Mouse (Mus musculus) hindbrain, embryonic 10.5 days (tissue): Measurements from ENCODE around the gene Cap2. TPM values are rescaled to one million over a fixed set of nuclear protein-coding genes. Genes with fewer than 3 reads are reported as not detected.

Source experiments
- DNase-seq: peaks from one replicate; pipeline ENCODE4 v3.0.0-alpha.2; 2017; ENCODE audit warnings: low spot score
- H3K27ac ChIP-seq: fragments of 300-500 bp; sonication (generic); 2 replicates; pipeline ENCODE4 v1.5.1; 2016; ENCODE audit warnings: mild to moderate bottlenecking, moderate library complexity
- H3K27me3 ChIP-seq: fragments of 300-500 bp; sonication (generic); 2 replicates; pipeline ENCODE4 v1.6.1; 2016; ENCODE audit warnings: mild to moderate bottlenecking; ENCODE audit not compliant: poor library complexity, insufficient read depth, severe bottlenecking
- H3K36me3 ChIP-seq: fragments of 300-500 bp; sonication (generic); 2 replicates; pipeline ENCODE4 v1.6.1; 2016; ENCODE audit warnings: mild to moderate bottlenecking, moderate library complexity
- H3K4me1 ChIP-seq: fragments of 300-500 bp; sonication (generic); replicated peaks from 2 replicates; pipeline ENCODE4 v1.6.1; 2016; ENCODE audit warnings: mild to moderate bottlenecking
- H3K4me3 ChIP-seq: fragments of 300-500 bp; sonication (generic); 2 replicates; pipeline ENCODE4 v1.5.1; 2016; ENCODE audit warnings: mild to moderate bottlenecking, moderate library complexity
- H3K9me3 ChIP-seq: fragments of 300-500 bp; sonication (generic); 2 replicates; pipeline ENCODE4 v1.6.1; 2016; ENCODE audit warnings: mild to moderate bottlenecking, moderate library complexity
- WGBS: fragments of 180-500 bp; shearing (Covaris S2); methylation state at CpG from one replicate; pipeline ENCODE4 v1.1.7; 2016; 5-methylcytosine and 5-hydroxymethylcytosine counted together
- polyA plus RNA-seq: library from polyadenylated mRNA; unstranded; fragments of >200 nt; fragmentation: Nextera tagmentation; extraction: Ambion mirVana; gene quantifications from 2 replicates; pipeline ENCODE4 v1.2.1, GENCODE M21; 2016

Cap2 gene
- polyA plus RNA-seq, 1 experiment from 2014 or later: 5.1 TPM

DNA sequence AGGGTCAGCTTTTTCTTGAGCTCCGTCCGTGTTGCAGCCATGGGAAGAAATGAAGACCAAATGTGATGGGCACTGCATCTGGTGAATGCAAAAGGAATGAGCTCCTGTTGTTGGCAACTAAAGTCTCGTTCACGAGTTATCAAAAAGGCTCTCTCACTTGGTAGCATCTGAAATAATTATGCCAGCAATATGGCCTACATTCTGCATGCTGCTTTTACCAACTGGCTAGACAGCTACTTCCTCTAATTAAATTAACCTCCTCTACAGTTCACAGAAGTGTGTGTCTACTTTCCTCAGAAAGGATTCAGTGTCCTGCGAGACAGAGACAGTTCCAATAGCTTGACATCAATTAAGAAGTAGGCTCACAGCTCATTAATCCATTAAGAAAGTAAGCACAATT, 152.9 kb downstream of the Cap2 start:
- Histone ChIP-seq H3K27ac (no peak overlapping the region), H3K27me3 (no peaks in the 10 kb centered on the region), H3K4me3 (no peak overlapping the region), H3K4me1 (no peaks in the 10 kb centered on the region), H3K9me3 (no peaks in the 10 kb centered on the region), H3K36me3 (no peaks in the 10 kb centered on the region)
- WGBS: 88% methylated on average over 5 of the region's 5 CpGs
- no peak for DNase-seq

GRCm38 (mm10) chr13:46659211-46659610, 157.6 kb downstream of the Cap2 start:
- Histone ChIP-seq H3K4me1 (no peaks in the 10 kb centered on the region), H3K9me3 (no peaks in the 10 kb centered on the region), H3K27me3 (no peaks in the 10 kb centered on the region), H3K4me3 (no peak overlapping the region), H3K27ac (no peak overlapping the region), H3K36me3 (no peaks in the 10 kb centered on the region)
- 92% methylated on average over 5 of the region's 5 CpGs for WGBS
- DNase-seq: no peak

DNA sequence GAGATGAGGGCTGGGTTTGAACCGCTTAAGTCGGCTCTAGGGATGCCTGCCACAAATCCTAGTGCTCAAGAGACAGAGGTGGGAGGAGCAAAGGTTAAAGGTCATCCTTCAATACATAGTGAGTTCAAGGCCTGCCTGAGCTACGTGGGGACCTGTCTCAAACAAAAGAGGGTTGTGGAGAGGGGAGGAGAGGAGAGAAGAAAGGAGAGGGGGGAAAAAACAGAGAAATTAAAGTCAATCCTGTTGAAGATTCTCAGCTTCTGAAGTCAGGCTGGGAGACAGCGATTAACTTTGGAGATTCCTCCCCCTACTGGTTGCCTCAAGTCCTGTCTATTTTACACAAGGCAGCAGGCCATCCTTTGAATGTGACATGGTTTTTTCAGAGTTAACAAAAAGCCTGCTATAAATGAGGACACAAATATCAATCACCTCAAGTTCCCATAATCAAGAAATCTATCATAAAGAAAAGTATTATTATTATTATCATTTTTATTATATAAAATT, 161.9 kb downstream of the Cap2 start:
- H3K27me3 ChIP-seq: 0 out of 2 replicates have a peak, but pooled peaks cover 5% of the 10 kb centered on the region
- H3K4me3 ChIP-seq: no peak overlapping the region
- no peaks in the 10 kb centered on the region for H3K36me3 ChIP-seq
- H3K4me1 ChIP-seq: peaks cover 2% of the 10 kb centered on the region; the same call in 1 of the 2 replicates
- H3K27ac ChIP-seq: no peak overlapping the region
- 30% methylated on average over 4 of the region's 4 CpGs for WGBS
- DNase-seq: no peak
- H3K9me3 ChIP-seq: no peaks in the 10 kb centered on the region

GRCm38 (mm10) chr13:46669048-46669619, 167.5 kb downstream of the Cap2 start, which contains the start of gene Fam8a1:
Fam8a1 (plus strand) TSS chr13:46669522.
- peaks cover 20% of the 10 kb centered on the region for H3K4me1 ChIP-seq
- peak within 1 kb of the TSS; percentile 90 for H3K4me3 ChIP-seq
- H3K9me3 ChIP-seq: no peaks in the 10 kb centered on the region
- 0 out of 2 replicates have a peak, but pooled peaks cover 5% of the 10 kb centered on the region for H3K27me3 ChIP-seq
- H3K36me3 ChIP-seq: peaks cover 26% of the 10 kb centered on the region
- peak within 1 kb of the TSS; percentile 91 for H3K27ac ChIP-seq
- WGBS: 1% methylated on average over 45 of the region's 46 CpGs
- DNase-seq: peak; percentile 92

DNA sequence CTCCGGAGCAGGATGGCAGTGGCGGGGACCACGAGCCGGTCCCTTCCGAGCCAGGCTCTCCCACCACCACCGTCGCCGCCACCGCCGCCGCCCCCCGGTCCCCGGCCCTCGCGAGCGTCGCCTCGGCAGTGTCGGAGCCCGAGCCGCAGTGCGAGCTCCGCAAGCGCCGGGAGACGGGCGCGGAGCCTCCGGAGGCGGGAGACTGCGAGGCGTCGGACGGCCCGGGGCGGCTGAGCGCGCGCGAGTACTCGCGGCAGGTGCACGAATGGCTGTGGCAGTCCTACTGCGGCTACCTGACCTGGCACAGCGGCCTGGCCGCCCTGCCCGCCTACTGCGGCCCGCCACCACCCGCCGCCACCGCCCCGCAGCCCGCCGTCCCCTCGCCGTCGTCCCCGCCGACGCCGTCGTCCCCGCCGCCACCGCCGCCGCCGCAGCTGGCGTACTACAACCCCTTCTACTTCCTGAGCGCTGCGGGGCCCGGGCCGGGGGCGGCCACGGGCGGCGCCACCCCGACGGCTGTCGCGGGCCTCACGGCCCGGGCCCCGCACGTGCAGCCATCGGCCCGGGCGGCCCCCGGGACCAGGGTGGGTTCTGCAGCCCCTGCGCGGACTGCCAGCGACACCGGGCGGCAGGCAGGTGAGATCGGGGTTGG, 168.1 kb downstream of the Cap2 start:
- H3K27ac ChIP-seq: peak overlapping the region; percentile 91
- peaks cover 20% of the 10 kb centered on the region for H3K4me1 ChIP-seq
- 0 out of 2 replicates have a peak, but pooled peaks cover 5% of the 10 kb centered on the region for H3K27me3 ChIP-seq
- DNase-seq: peak; percentile 33
- peak overlapping the region; percentile 90 for H3K4me3 ChIP-seq
- H3K36me3 ChIP-seq: peaks cover 32% of the 10 kb centered on the region
- under 1% methylated on average over 91 of the region's 96 CpGs for WGBS
- H3K9me3 ChIP-seq: no peaks in the 10 kb centered on the region

DNA sequence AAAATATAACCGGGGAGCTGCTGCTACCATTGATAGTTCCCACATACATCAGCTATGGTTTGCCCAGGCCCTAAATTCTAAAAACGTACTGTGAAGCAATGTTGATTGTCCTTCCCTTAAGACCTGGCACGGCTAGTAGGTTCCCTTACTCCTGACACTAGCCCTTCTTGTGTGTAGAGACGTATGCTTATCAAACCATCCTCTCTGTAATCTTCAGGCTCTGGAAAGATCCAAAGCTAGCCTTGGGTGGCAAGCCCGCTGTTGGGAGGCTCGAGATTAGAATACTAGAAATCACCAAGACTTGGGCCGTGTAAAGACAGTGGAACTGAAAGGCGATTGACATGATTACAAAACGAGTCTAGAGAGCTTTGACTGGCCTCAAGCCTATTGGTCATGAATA, 168.9 kb downstream of the Cap2 start:
- 70% methylated on average over 9 of the region's 9 CpGs for WGBS
- Histone ChIP-seq H3K9me3 (no peaks in the 10 kb centered on the region), H3K4me1 (peaks cover 20% of the 10 kb centered on the region), H3K27ac (no peak overlapping the region), H3K36me3 (peaks cover 40% of the 10 kb centered on the region), H3K27me3 (0 out of 2 replicates have a peak, but pooled peaks cover 4% of the 10 kb centered on the region), H3K4me3 (peak overlapping the region; percentile 90)
- no peak for DNase-seq

- Histone ChIP-seq H3K36me3 (peaks cover 72% of the 10 kb centered on the region), H3K4me3 (no peak overlapping the region), H3K4me1 (peaks cover 14% of the 10 kb centered on the region), H3K27me3 (no peaks in the 10 kb centered on the region), H3K27ac (no peak overlapping the region), H3K9me3 (no peaks in the 10 kb centered on the region)
- 91% methylated on average over 2 of the region's 2 CpGs for WGBS
- DNase-seq: no peak
Observed at GRCm38 (mm10) chr13:46674601-46675000, 173.0 kb downstream of the Cap2 start.

DNA sequence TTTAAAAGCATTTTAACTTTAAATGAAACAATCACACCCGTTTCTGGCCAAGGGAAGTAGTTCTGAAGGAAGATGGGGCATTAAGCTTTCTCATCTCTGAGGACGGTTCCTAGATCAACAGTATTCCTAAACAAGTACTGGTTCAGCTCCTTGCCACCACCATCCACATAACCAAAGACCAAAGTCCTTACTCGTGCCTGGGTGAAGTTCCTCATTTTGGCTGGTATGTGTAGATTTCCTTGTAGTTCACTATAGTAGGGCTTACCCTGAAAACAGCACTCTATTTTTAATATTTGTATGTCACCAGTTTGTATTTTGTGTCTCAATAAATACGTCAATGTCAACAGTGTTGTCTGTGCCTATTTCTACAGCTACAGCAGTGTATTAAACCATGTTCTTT, 176.1 kb downstream of the Cap2 start:
- Histone ChIP-seq H3K9me3 (no peaks in the 10 kb centered on the region), H3K4me1 (no peaks in the 10 kb centered on the region), H3K27me3 (no peaks in the 10 kb centered on the region), H3K27ac (no peak overlapping the region), H3K4me3 (no peak overlapping the region), H3K36me3 (peaks cover 81% of the 10 kb centered on the region)
- 88% methylated on average over 4 of the region's 4 CpGs for WGBS
- DNase-seq: no peak

DNA sequence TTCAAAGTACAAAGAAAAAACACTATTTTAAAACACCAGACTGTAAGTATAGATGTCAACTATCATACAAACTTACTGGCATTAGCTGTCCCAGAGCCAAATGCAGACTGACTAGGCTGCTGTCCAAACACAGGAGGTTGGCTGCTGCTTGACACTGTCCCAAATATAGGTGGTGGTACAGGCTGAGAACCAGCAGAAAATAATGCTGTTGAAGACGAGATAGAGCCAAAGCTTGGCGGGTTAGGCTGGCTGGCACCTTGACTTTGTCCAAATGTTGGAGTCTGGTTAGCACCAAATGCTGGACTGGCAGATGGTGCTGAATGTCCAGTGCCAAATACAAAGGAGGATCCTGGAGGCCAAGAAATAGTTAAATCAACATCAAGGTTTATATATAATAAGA, 181.3 kb downstream of the Cap2 start:
- no peaks in the 10 kb centered on the region for H3K27me3 ChIP-seq
- H3K9me3 ChIP-seq: no peaks in the 10 kb centered on the region
- DNase-seq: no peak
- no peak overlapping the region for H3K4me3 ChIP-seq
- 84% methylated on average over 2 of the region's 2 CpGs for WGBS
- no peak overlapping the region for H3K27ac ChIP-seq
- H3K4me1 ChIP-seq: no peaks in the 10 kb centered on the region
- peaks cover 95% of the 10 kb centered on the region for H3K36me3 ChIP-seq

- 98% methylated on average over 1 of the region's 1 CpGs for WGBS
- Histone ChIP-seq H3K4me3 (no peak overlapping the region), H3K9me3 (no peaks in the 10 kb centered on the region), H3K27me3 (no peaks in the 10 kb centered on the region), H3K4me1 (no peaks in the 10 kb centered on the region), H3K36me3 (peaks cover 95% of the 10 kb centered on the region), H3K27ac (no peak overlapping the region)
- DNase-seq: no peak
Observed at GRCm38 (mm10) chr13:46683370-46683769, 181.7 kb downstream of the Cap2 start.

DNA sequence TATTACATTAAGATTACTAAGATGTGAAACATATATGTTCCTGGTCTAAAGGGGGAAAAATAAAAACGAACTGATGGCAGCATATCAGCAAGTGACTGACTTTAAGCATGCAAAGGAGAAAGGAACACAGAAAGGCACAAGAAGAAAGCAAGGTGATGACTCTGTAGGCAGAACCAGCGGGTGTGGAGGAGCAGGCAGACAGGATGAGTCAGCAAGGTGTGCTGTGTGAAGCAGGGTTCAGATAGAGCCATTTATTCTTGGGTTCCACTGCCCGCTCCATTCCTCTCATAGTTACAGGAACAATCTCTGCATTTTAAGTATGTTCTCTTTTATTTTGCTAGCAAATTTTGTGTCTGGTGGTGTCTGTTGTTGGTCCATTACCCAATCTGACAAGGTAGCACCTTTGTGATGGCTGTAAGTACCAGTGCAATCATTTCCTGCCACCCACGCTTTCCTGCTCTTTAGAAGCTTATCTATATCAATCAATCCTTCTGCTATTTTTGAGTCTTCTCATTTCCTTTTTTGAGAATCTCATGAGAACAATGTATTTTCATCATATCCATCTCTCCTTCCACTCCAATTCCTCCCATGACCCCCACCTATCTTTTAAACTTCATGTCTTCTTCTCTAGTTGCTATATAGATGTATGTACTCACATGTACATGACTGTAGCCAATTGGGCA, 189.1 kb downstream of the Cap2 start:
- Histone ChIP-seq H3K27ac (no peak overlapping the region), H3K4me1 (no peaks in the 10 kb centered on the region)
- 88% methylated on average over 4 of the region's 4 CpGs for WGBS

DNA sequence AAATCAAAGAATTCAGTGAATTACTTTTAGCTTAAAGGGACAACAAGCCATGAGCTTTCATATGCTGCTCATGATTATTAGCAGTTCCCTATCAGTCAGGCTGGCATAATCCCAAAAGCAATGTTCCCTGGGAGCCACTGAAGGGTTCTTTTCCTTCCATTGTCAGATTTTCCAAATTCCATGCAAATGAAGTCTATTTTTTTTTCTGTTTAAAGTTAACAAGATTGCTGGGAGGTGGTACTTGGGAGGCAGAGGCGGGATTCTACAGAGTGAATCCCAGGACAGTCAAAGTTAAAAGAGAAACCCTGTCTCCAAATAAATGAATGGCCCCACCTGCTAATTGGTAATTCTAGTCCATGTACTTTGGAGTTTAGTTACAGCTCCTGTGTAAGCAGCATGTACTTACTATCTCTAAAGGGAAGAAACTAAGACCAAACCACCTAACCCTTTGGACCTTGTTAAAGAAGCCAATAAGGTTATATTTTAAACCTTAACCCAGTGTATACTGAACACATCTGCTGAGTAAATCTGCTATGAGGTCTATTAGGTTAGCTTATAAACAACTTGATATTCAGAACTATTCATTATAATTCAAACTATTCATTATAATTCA, 193.8 kb downstream of the Cap2 start:
- H3K9me3 ChIP-seq: no peaks in the 10 kb centered on the region
- H3K4me1 ChIP-seq: no peaks in the 10 kb centered on the region
- H3K36me3 ChIP-seq: peaks cover 93% of the 10 kb centered on the region
- H3K27ac ChIP-seq: no peak overlapping the region
- no peak for DNase-seq
- WGBS: 83% methylated on average over 1 of the region's 1 CpGs
- H3K27me3 ChIP-seq: no peaks in the 10 kb centered on the region
- no peak overlapping the region for H3K4me3 ChIP-seq

More for the DNA sequence above, 189.1 kb downstream of the Cap2 start:
- DNase-seq: no peak
- Histone ChIP-seq H3K27me3 (no peaks in the 10 kb centered on the region), H3K4me3 (no peak overlapping the region), H3K9me3 (no peaks in the 10 kb centered on the region), H3K36me3 (peaks cover 100% of the 10 kb centered on the region)
